Mouse (Mus musculus): ENCODE measurements around the gene Tmem253.
"Not testable (repeated sequence)": the region's sequence is repeated elsewhere in the genome, so short reads cannot be mapped to it uniquely, and the experiment has no call there.

The Tmem253 gene

DNA sequence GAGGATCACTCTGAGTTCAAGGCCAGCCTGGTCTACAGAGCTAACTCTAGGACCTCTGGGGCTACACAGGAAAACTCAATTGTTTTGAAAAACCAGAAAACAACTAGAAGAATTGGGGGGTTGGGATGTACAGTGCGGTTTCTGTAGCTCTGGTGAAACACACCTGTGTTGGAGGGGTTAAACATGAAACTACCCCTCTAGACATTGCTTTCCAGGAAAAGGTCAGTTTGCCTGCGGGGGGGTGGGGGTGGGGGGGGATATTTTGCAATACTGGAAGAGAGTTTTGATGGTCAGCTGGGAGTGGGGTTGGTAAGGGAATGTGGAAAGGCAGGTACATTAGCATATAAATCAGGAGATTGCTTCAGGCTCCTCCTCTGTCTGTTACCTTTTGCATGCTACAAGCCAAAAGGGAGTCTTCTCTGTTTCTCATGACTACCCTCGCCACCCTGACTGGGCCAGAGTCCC, 6.8 kb downstream of the Tmem253 start:
- DNase-seq (ENCODE audit: low spot score): no peak

DNA sequence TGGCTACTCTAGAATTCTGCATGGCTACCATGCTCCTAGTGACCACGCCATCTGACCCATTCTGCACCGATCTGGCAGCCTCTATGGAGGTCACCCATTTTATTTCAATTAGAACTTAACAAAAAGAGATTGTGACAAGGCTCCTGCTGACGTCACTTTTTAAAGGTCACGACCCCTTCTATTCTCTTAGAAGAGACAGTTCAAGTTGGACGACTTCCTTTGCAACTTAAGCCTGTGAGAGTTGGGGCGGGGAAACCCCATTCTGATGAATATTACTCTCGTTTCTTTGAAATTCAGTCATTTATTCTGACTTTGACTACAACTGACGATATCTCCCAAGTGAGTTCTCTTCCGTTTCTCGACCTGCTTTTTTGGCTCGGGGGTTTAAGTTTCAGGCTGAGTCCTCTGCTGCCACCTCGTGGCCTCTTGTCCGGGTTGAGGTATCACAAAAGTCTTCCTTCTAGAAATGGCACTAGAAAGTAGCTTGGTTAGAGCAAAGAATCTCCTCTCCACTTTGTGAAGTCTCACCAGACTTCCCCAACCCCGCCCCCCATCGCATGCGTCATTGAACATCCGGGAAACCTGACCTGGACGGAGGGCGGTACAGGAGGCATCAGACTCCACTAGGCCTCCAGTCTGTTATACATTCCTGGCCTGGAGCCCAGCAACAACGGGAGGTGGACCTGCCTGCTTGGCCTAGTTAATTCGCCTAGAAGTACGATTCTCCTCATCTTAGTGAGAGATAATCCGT, 7.4 kb downstream of the Tmem253 start:
- DNase-seq (ENCODE audit: low spot score): peak; percentile 91

- no peak for DNase-seq (ENCODE audit: low spot score)
Observed at GRCm38 (mm10) chr14:52024133-52024532, 8.7 kb downstream of the Tmem253 start.

DNA sequence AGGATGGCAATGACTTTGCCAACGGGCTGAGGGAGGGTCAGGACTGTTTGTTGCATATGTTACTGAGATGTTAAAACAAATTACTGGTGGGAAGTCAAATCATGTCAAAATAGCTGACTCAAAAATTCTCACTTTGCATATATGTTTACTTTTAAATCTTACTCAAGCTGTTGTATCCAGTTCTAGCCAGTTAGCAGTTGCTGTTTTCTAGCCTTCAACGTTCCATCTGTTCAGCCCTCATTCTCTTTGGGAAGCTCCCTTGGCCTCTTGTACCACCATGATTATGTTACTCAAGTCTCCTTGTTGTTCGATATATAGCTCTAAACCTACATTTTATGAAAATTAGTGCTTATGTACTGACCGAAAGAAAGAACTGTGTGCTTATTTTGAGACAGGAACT, 10.9 kb downstream of the Tmem253 start:
- no peak for DNase-seq (ENCODE audit: low spot score)

- DNase-seq (ENCODE audit: low spot score): no peak
Observed at GRCm38 (mm10) chr14:52035926-52036325, 20.5 kb downstream of the Tmem253 start.

DNA sequence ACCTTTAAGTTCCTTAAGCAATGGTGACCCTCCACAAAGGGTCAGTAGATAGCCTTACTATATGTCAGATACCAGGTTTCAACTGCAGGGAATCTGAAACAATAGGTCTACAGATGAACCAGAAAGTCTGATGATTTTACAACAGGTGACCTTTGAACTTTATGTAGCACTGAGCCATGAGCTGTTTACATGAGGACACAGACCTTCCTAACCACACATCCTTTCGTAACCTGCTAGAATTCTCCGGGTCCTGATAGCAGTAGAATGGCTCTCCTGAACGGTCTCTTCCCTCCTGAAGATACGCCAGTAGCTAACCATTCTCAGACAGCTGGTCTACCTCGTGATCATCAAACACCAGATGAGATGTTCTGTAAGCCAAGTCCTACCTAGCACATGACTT, 23.9 kb downstream of the Tmem253 start:
- no peak for DNase-seq (ENCODE audit: low spot score)

- not testable (repeated sequence) for DNase-seq (ENCODE audit: low spot score)
Observed at GRCm38 (mm10) chr14:52042359-52042758, 26.9 kb downstream of the Tmem253 start, which contains the start of gene Olfr221. Gene Olfr221, minus strand, starts transcription at chr14:52042459.

- no peak for DNase-seq (ENCODE audit: low spot score)
Observed at GRCm38 (mm10) chr14:52043446-52043845, 28.0 kb downstream of the Tmem253 start.

- DNase-seq (ENCODE audit: low spot score): peak; percentile 12
Observed at GRCm38 (mm10) chr14:52044901-52045678, 29.6 kb downstream of the Tmem253 start.

DNA sequence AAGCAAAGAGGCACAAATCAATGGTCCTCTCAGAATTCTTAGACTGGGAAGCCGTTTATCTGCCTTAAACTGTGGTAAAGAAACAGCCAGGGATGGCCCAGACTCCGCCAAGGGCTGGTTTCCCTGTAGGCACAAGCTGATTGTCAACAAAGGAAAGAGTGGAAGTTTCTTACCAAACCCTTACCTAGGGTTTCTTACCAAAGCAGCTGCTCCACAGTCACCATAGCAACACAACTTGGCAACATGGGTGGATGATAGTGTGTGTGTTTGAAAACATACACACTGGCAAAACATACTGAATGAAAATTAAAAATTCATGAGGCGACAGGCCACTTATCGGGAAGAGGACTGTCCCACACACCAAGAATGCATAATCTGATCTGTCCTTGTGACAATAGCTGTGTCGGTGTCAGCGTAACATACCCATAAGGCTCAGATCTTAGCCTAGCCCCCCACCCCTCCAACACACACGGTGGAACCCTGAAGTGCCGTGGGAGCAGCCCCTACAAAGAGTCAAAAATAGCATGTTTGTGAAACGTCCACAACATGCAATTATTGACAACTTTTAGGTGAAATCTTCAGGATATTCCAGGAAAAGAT, 30.6 kb downstream of the Tmem253 start:
- no peak for DNase-seq (ENCODE audit: low spot score)

GRCm38 (mm10) chr14:52052720-52053119, 37.3 kb downstream of the Tmem253 start:
- DNase-seq (ENCODE audit: low spot score): not testable (repeated sequence)

DNA sequence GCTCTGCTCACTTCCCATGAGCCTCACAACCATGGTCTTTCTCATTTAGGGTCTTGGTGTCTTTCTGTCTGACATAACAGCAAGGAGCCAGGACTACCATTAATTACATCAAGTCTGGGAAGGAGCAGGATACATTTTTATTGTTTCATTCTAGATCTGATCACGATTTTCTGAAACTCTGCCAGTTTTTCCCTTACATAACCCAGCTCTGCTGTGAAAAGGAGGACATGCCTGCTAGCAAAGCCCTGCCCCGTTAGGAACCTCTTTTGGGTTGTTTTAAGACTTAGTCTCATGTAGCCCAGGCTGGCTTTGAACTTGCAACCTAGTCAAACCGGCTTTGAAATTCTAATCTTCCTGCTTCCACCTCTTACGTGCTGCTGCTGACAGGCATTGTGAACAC, 44.5 kb downstream of the Tmem253 start:
- DNase-seq (ENCODE audit: low spot score): no peak

DNA sequence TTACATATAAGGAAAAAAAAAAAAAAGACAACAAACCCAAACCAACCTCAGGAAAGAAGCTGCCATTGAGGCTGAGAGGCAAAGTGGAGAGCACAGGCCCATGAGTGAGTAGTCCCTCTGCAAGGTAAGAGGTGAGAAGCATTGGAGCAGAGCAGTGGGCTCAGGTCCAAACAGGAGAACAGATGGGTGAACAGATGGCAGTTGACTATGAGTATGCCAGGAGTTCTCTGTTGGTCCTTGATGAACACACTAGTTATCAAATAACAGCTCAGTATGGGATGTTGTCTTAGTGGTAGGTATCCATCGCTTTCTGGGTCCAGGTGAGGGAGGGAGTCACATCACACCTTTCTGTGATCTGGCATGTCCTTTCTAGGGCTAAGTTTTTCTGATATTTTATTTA, 45.3 kb downstream of the Tmem253 start:
- DNase-seq (ENCODE audit: low spot score): no peak

DNA sequence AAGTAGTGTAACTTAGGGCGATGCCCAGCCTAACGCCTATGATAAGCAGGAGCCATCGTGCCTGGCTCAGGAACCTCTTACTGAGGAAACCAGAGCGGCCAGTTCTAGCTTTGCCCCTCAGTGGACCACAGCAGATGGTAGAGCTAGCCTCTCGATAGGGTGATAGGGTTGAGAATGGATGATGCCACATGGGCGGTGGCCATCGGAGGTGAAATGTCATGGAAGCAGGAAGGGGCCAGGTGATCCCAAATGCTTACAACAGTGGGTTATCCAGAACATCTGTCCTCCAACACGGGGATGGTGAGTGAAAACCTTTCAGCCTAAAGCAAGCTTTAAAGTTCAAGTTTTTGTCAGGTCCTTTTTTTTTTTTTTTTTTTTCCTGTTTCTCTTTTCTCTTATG, 46.3 kb downstream of the Tmem253 start:
- DNase-seq (ENCODE audit: low spot score): no peak

DNA sequence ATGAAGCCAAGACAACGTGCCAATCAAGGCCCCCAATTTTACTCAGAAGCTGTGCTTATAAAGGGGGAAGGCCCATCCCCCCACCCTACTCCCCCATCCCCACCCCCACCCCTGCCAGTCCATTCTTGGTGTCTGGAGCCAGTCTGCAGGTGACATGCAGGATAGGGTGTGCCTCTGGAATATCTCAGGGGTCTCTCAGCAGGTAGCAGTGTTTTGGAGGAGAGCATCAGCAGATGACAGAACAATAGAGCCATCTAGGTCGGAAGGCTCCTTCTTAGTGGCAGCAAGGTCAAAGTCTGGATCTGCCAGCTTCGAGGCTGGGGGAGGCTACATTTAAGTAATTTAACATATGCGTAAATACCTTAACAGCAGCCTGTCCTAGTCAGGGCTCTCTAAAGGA, 50.7 kb downstream of the Tmem253 start:
- DNase-seq (ENCODE audit: low spot score): no peak

Measured in lung, postnatal 25 days (tissue).